Comparison of ENCODE assay signal across 27 mouse cellular contexts in the genomic region with DNA sequence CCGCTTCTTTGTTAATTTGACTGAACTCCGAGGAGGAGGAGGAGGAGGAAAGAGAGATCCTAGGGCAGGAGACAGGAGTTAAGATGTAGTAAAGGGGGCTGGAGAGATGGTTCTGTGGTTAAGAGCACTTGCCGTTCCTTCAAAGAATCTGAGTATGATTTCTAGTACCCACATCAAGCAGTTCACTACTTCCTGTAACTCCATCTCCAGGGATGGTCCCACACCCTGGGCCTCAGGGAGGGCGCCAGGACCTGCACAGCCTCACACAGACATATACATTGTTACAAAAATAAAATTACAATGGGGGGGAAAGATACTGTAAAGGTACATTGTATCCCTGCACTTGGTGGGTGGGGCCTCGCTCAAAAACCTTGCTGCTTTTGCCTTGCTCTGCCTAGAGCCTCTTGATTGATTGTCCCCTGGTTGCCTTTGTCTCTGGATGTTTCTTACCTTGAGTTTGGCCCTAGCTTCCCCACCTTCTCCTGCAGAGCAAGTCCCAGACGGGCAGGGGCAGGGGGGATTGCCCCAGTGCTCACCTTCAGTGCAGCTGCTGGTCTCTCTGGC. TPM values are rescaled to one million over a fixed set of nuclear protein-coding genes. Genes with fewer than 3 reads are reported as not detected.
DNase-seq lines count a peak whose midpoint lies in the region; ATAC-seq and TF ChIP-seq lines count a peak whose summit lies in the region.
"Had no signal": no experiment of that assay in that cellular context is flagged by ENCODE, and none has a peak within 500 bp of the region (broad histone marks: within the 10 kb centered on the region; RNA-seq: fewer than 3 reads in every experiment).

No protein-coding gene starts in this region.

- 76% methylated on average over 6 of the region's 6 CpGs for WGBS in heart, embryonic 12.5 days

- H3K4me1 ChIP-seq in ES-E14 (ENCODE audit: control insufficient read depth in 2 of 2, insufficient read depth in 2 of 2, low read length in 2 of 2, poor library complexity in 1 of 2) = peaks cover 13 to 28% of the 10 kb centered on the region in 2 experiments
- H3K4me1 ChIP-seq in heart, embryonic 12.5 days (replicated peaks) = peaks cover 32% of the 10 kb centered on the region

- H3K27ac ChIP-seq in ES-E14 (ENCODE audit: insufficient read depth, low read depth, low read length, poor library complexity, severe bottlenecking) = peak overlapping the region; percentile 76; the same call in 1 of the 2 replicates
- no peak overlapping the region for H3K27ac ChIP-seq in heart, embryonic 12.5 days (ENCODE audit: poor library complexity, severe bottlenecking)
- H3K27ac ChIP-seq: embryonic facial prominence, embryonic 12.5 days; heart, adult 2 months; hindbrain, embryonic 10.5 days; hindbrain, embryonic 15.5 days had no signal

- H3K9ac ChIP-seq in ES-E14 (ENCODE audit: insufficient read depth, low read depth, low read length, poor library complexity, severe bottlenecking) = peak overlapping the region; percentile 56; the same call in 1 of the 2 replicates
- H3K9ac ChIP-seq in heart, embryonic 12.5 days = no peak overlapping the region
- H3K9ac ChIP-seq: embryonic facial prominence, embryonic 12.5 days; hindbrain, embryonic 15.5 days had no signal

- no peak overlapping the region for H3K4me2 ChIP-seq in heart, embryonic 12.5 days
- H3K4me2 ChIP-seq: embryonic facial prominence, embryonic 12.5 days; heart, embryonic 11.5 days; hindbrain, embryonic 15.5 days had no signal

- DNase-seq in testis, postnatal 10 days (ENCODE audit: low spot score) = peak; percentile 53
- DNase-seq in testis, postnatal 14 days (ENCODE audit: low spot score) = no peak
- DNase-seq in ES-E14 (ENCODE audit: low read depth, low spot score) = no peak
- no peak for DNase-seq in layer of hippocampus, adult 11-12 months (ENCODE audit: low spot score)
- DNase-seq: adrenal gland, postnatal 10 days; cerebellum, adult 11 months; cerebellum, adult 8-10 months; cerebellum, postnatal 14 days; gastrocnemius, postnatal 10 days; heart, adult 2 months had no signal

- peak; percentile 33 for ATAC-seq in inflammation-experienced regulatory T-cells, adult 6 months
- ATAC-seq in megakaryocyte-erythroid progenitor cell, adult 5-6 weeks (replicated peaks; ENCODE audit: low FRiP score, low TSS enrichment, poor library complexity, severe bottlenecking) = no peak
- no peak for ATAC-seq in heart, embryonic 12.5 days (ENCODE audit: insufficient number of reproducible peaks, low FRiP score)
- ATAC-seq: forebrain, embryonic 16.5 days had no signal

- H3K9me3 ChIP-seq in ES-E14 (ENCODE audit: control insufficient read depth, insufficient read depth, low read depth, low read length) = no peaks in the 10 kb centered on the region
- H3K9me3 ChIP-seq in heart, embryonic 12.5 days (replicated peaks) = no peaks in the 10 kb centered on the region
- H3K9me3 ChIP-seq: embryonic facial prominence, embryonic 12.5 days; hindbrain, embryonic 10.5 days; hindbrain, embryonic 15.5 days had no signal

- peak overlapping the region in 1 of 2 experiments; percentile 39; a peak in 1 of 4 replicates for H3K4me3 ChIP-seq in ES-E14 (ENCODE audit: insufficient read depth in 1 of 2, low read depth in 1 of 2, low read length in 2 of 2, poor library complexity in 1 of 2, severe bottlenecking in 1 of 2)
- H3K4me3 ChIP-seq in heart, embryonic 12.5 days = no peak overlapping the region
- H3K4me3 ChIP-seq: embryonic facial prominence, embryonic 12.5 days; heart, adult 2 months; hindbrain, embryonic 10.5 days; hindbrain, embryonic 15.5 days had no signal

- peaks cover 51% of the 10 kb centered on the region for H3K27me3 ChIP-seq in heart, embryonic 12.5 days (replicated peaks)
- H3K27me3 ChIP-seq: embryonic facial prominence, embryonic 12.5 days had no signal

- H3K36me3 ChIP-seq in ES-E14 (ENCODE audit: control insufficient read depth, insufficient read depth, low read length, poor library complexity, severe bottlenecking) = peaks cover 21% of the 10 kb centered on the region
- H3K36me3 ChIP-seq in heart, embryonic 12.5 days = no peaks in the 10 kb centered on the region
- H3K36me3 ChIP-seq: hindbrain, embryonic 15.5 days had no signal

- in situ Hi-C loops in ES-E14 (cut with MboI; ENCODE audit: low sequenced_read_pairs in 2 of 2, unreplicated experiment in 2 of 2) = no loop called here

TF ChIP-seq in ES-E14, 5 proteins besides CTCF, POLR2A, EP300 and RAD21:
- no peak for TF ChIP-seq CHD2 (IDR thresholded peaks at IDR 0.05; ENCODE audit: low read depth, low read length)
- no peak for TF ChIP-seq ZNF384 (IDR thresholded peaks at IDR 0.05; ENCODE audit: low read depth, low read length)
- no peak for TF ChIP-seq ZC3H11A (IDR thresholded peaks at IDR 0.05; ENCODE audit: borderline replicate concordance, low read depth, low read length)
- TF ChIP-seq HCFC1 (IDR thresholded peaks at IDR 0.05; ENCODE audit: borderline replicate concordance, insufficient read depth, low read length) = no peak
- no peak for TF ChIP-seq MAFK (IDR thresholded peaks at IDR 0.05; ENCODE audit: insufficient read depth, low read depth, low read length)

RNA-seq across cellular contexts. Expression of a gene that starts 4.2 kb away (rescaled TPM):
- total RNA-seq in ES-E14 (2012; rRNA removed) = 14.9 and 47.3 TPM in 2 replicates
- under 1 TPM in 2 of 3 experiments, not detected in 1; 0.49 to 0.56 TPM for polyA plus RNA-seq in inflammation-experienced regulatory T-cells, adult 6 months (2017; shearing (Covaris generic))
- total RNA-seq in megakaryocyte-erythroid progenitor cell, adult 5-6 weeks (2014; fragmentation: Nextera tagmentation) = not detected in 2 replicates
- not detected in 2 replicates for total RNA-seq in megakaryocyte-erythroid progenitor cell, adult 5-6 weeks (2017)
- 0.31 and 0.41 TPM in 2 replicates for polyA plus RNA-seq in heart, embryonic 12.5 days (2016; fragmentation: Nextera tagmentation; extraction: Ambion mirVana)

RNA-seq across cellular contexts. Expression of a gene that starts 15.9 kb away (rescaled TPM):
- total RNA-seq in ES-E14 (2012; rRNA removed) = 2.6 and 5.1 TPM in 2 replicates
- polyA plus RNA-seq in inflammation-experienced regulatory T-cells, adult 6 months (2017; shearing (Covaris generic)) = 100 to 1,000 TPM in 2 of 3 experiments, 10 to 100 TPM in 1; 91.9 to 112 (median 108) TPM
- total RNA-seq in megakaryocyte-erythroid progenitor cell, adult 5-6 weeks (2014; fragmentation: Nextera tagmentation) = 20.9 and 31.7 TPM in 2 replicates
- total RNA-seq in megakaryocyte-erythroid progenitor cell, adult 5-6 weeks (2017) = 10.5 and 10.8 TPM in 2 replicates
- polyA plus RNA-seq in heart, embryonic 12.5 days (2016; fragmentation: Nextera tagmentation; extraction: Ambion mirVana) = 0.89 and 1.8 TPM in 2 replicates

RNA-seq across cellular contexts. Expression of a gene that starts 16.6 kb away (rescaled TPM):
- 0.22 and 0.69 TPM in 2 replicates for total RNA-seq in ES-E14 (2012; rRNA removed)
- not detected for polyA plus RNA-seq in inflammation-experienced regulatory T-cells, adult 6 months (2017; shearing (Covaris generic))
- total RNA-seq in megakaryocyte-erythroid progenitor cell, adult 5-6 weeks (2014; fragmentation: Nextera tagmentation) = not detected in 2 replicates
- not detected in 2 replicates for total RNA-seq in megakaryocyte-erythroid progenitor cell, adult 5-6 weeks (2017)
- polyA plus RNA-seq in heart, embryonic 12.5 days (2016; fragmentation: Nextera tagmentation; extraction: Ambion mirVana) = not detected in 2 replicates
- total RNA-seq: gastrocnemius, postnatal 10 days; heart, adult 2 months; heart, postnatal 25 days had no signal
- polyA plus RNA-seq: brain, embryonic 14.5 days; C2C12; forebrain, embryonic 16.5 days; heart, adult 2 months; heart, embryonic 11.5 days; heart, embryonic 16.5 days; hindbrain, embryonic 10.5 days; intestine, embryonic 14.5 days had no signal

RNA-seq across cellular contexts. Expression of a gene that starts 26.0 kb away (rescaled TPM):
- 206 and 377 TPM in 2 replicates for total RNA-seq in ES-E14 (2012; rRNA removed)
- polyA plus RNA-seq in inflammation-experienced regulatory T-cells, adult 6 months (2017; shearing (Covaris generic)) = 10 to 100 TPM; 20.7 to 28.9 (median 21.3) TPM
- 135 and 140 TPM in 2 replicates for total RNA-seq in megakaryocyte-erythroid progenitor cell, adult 5-6 weeks (2014; fragmentation: Nextera tagmentation)
- total RNA-seq in megakaryocyte-erythroid progenitor cell, adult 5-6 weeks (2017) = 213 and 264 TPM in 2 replicates
- 107 and 110 TPM in 2 replicates for polyA plus RNA-seq in heart, embryonic 12.5 days (2016; fragmentation: Nextera tagmentation; extraction: Ambion mirVana)

RNA-seq across cellular contexts. Expression of a gene that starts 32.6 kb away (rescaled TPM):
- 0.36 and 1.2 TPM in 2 replicates for total RNA-seq in ES-E14 (2012; rRNA removed)
- not detected for polyA plus RNA-seq in inflammation-experienced regulatory T-cells, adult 6 months (2017; shearing (Covaris generic))
- not detected in 2 replicates for total RNA-seq in megakaryocyte-erythroid progenitor cell, adult 5-6 weeks (2014; fragmentation: Nextera tagmentation)
- not detected in 2 replicates for total RNA-seq in megakaryocyte-erythroid progenitor cell, adult 5-6 weeks (2017)
- not detected in 2 replicates for polyA plus RNA-seq in heart, embryonic 12.5 days (2016; fragmentation: Nextera tagmentation; extraction: Ambion mirVana)
- total RNA-seq: gastrocnemius, postnatal 10 days; heart, adult 2 months; heart, postnatal 25 days had no signal
- polyA plus RNA-seq: brain, embryonic 14.5 days; C2C12; cortical plate, adult 2 months; forebrain, embryonic 11.5 days; forebrain, embryonic 16.5 days; frontal cortex, adult 2 months; gonadal fat pad, adult 2 months; heart, adult 2 months; heart, embryonic 16.5 days; hindbrain, embryonic 15.5 days; intestine, embryonic 14.5 days had no signal

Comparison
In these comparisons a context has a peak if more than half of its experiments do, and no peak if none do; other contexts are left out.
1. RNA of a gene that starts 4.2 kb away (total RNA-seq): 14.9 to 47.3 TPM in ES-E14; not detected in megakaryocyte-erythroid progenitor cell, adult 5-6 weeks; every median in the first group is over 10 times any median in the second.